Mouse (Mus musculus): ENCODE measurements around the gene Tnfaip6. TPM values are rescaled to one million over a fixed set of nuclear protein-coding genes. Genes with fewer than 3 reads are reported as not detected.

The Tnfaip6 gene
- polyA plus RNA-seq, 1 experiment from 2014 or later = 3.7 TPM

DNA sequence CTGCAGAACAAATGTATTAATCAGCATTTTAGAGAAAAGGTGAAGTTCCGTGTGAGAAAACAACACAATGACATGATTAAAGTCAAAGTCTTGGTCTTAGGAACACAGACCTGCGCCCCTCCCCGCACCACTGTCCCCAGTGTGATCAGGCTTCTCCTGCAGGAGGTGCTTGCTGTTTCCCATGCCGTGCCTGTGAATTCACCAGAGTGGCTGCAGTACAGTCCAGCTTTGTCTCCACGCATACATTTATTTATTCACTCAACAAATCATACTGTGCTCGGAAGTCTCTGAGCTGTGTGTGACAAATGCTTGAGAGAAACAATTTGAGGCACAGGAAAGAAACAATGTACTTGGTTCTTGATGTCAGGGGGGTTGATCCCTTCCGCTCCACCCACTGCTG, 21.4 kb upstream of the Tnfaip6 start:
- 46% methylated on average over 7 of the region's 7 CpGs for WGBS
- no peaks in the 10 kb centered on the region for H3K36me3 ChIP-seq (ENCODE audit: control insufficient read depth, insufficient read depth, low read length)
- H3K4me1 ChIP-seq (ENCODE audit: control insufficient read depth, insufficient read depth, low read length) = 0 out of 2 replicates have a peak, but pooled peaks cover 3% of the 10 kb centered on the region
- no peaks in the 10 kb centered on the region for H3K9me3 ChIP-seq (ENCODE audit: control insufficient read depth, low read depth, low read length)
- H3K4me3 ChIP-seq (ENCODE audit: low read depth, low read length) = no peak overlapping the region
- no peak for ATAC-seq (ENCODE audit: insufficient number of reproducible peaks, insufficient read depth, low FRiP score, low read depth)
- H3K9ac ChIP-seq (replicated peaks; ENCODE audit: low read depth, low read length) = no peak overlapping the region
- no peak overlapping the region for H3K27ac ChIP-seq (ENCODE audit: low read length)
- no peaks in the 10 kb centered on the region for H3K27me3 ChIP-seq (ENCODE audit: control insufficient read depth, insufficient read depth, low read length)
- H3K4me2 ChIP-seq (replicated peaks; ENCODE audit: low read depth, low read length) = no peak overlapping the region

DNA sequence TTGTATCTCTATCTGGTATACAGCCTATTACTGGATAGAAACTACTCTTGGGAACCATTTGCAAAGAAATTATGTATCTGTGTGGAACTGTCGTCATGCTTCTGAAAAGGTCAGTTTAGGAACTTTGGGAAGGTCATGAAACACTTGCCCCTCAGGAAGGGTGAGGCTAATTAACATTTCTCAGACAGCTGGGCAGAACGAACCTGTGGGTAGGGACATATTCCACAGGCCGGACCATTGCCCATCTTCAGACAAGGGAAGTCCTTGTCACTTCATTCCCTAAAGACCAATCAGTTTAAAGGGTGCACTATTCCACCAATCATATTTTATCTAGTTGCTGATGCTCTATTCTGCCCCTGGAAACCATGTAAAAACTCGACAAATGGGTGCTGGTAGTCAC, 10.7 kb upstream of the Tnfaip6 start:
- 83% methylated on average over 4 of the region's 4 CpGs for WGBS
- Histone ChIP-seq H3K4me1 (ENCODE audit: control insufficient read depth, insufficient read depth, low read length) (no peaks in the 10 kb centered on the region), H3K36me3 (ENCODE audit: control insufficient read depth, insufficient read depth, low read length) (no peaks in the 10 kb centered on the region), H3K4me3 (ENCODE audit: low read depth, low read length) (no peak overlapping the region), H3K9ac (replicated peaks; ENCODE audit: low read depth, low read length) (no peak overlapping the region), H3K27ac (ENCODE audit: low read length) (no peak overlapping the region), H3K4me2 (replicated peaks; ENCODE audit: low read depth, low read length) (no peak overlapping the region), H3K9me3 (ENCODE audit: control insufficient read depth, low read depth, low read length) (no peaks in the 10 kb centered on the region), H3K27me3 (ENCODE audit: control insufficient read depth, insufficient read depth, low read length) (no peaks in the 10 kb centered on the region)
- no peak for ATAC-seq (ENCODE audit: insufficient number of reproducible peaks, insufficient read depth, low FRiP score, low read depth)

- no peak overlapping the region for H3K9ac ChIP-seq (replicated peaks; ENCODE audit: low read depth, low read length)
- no peak overlapping the region for H3K4me3 ChIP-seq (ENCODE audit: low read depth, low read length)
- H3K36me3 ChIP-seq (ENCODE audit: control insufficient read depth, insufficient read depth, low read length) = no peaks in the 10 kb centered on the region
- 86% methylated on average over 3 of the region's 3 CpGs for WGBS
- no peak overlapping the region for H3K4me2 ChIP-seq (replicated peaks; ENCODE audit: low read depth, low read length)
- ATAC-seq (ENCODE audit: insufficient number of reproducible peaks, insufficient read depth, low FRiP score, low read depth) = no peak
- no peak overlapping the region for H3K27ac ChIP-seq (ENCODE audit: low read length)
- H3K27me3 ChIP-seq (ENCODE audit: control insufficient read depth, insufficient read depth, low read length) = no peaks in the 10 kb centered on the region
- H3K4me1 ChIP-seq (ENCODE audit: control insufficient read depth, insufficient read depth, low read length) = no peaks in the 10 kb centered on the region
- no peaks in the 10 kb centered on the region for H3K9me3 ChIP-seq (ENCODE audit: control insufficient read depth, low read depth, low read length)
Observed at GRCm38 (mm10) chr2:52029426-52029825, 8.4 kb upstream of the Tnfaip6 start.

DNA sequence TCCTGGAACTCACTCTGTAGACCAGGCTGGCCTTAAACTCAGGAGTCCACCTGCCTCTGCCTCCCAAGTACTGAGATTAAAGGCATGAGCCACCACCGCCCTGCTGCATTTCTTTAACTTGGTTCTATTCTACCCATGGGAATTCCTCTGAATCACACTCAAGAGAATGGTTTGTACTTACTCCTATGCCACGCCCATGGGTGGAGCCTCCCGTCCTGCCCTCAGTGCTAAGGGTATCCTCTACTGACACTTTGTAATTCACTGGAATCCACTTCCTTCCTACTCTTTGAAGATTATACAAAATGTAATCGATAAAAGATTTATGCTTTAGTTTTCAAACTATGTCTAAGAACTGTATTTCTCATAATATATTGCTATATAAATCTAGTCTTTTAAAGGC, 6.3 kb upstream of the Tnfaip6 start:
- 79% methylated on average over 4 of the region's 4 CpGs for WGBS
- no peaks in the 10 kb centered on the region for H3K4me1 ChIP-seq (ENCODE audit: control insufficient read depth, insufficient read depth, low read length)
- H3K9me3 ChIP-seq (ENCODE audit: control insufficient read depth, low read depth, low read length) = no peaks in the 10 kb centered on the region
- no peak overlapping the region for H3K4me2 ChIP-seq (replicated peaks; ENCODE audit: low read depth, low read length)
- no peak overlapping the region for H3K4me3 ChIP-seq (ENCODE audit: low read depth, low read length)
- no peak overlapping the region for H3K27ac ChIP-seq (ENCODE audit: low read length)
- H3K27me3 ChIP-seq (ENCODE audit: control insufficient read depth, insufficient read depth, low read length) = no peaks in the 10 kb centered on the region
- ATAC-seq (ENCODE audit: insufficient number of reproducible peaks, insufficient read depth, low FRiP score, low read depth) = no peak
- no peaks in the 10 kb centered on the region for H3K36me3 ChIP-seq (ENCODE audit: control insufficient read depth, insufficient read depth, low read length)
- H3K9ac ChIP-seq (replicated peaks; ENCODE audit: low read depth, low read length) = no peak overlapping the region

DNA sequence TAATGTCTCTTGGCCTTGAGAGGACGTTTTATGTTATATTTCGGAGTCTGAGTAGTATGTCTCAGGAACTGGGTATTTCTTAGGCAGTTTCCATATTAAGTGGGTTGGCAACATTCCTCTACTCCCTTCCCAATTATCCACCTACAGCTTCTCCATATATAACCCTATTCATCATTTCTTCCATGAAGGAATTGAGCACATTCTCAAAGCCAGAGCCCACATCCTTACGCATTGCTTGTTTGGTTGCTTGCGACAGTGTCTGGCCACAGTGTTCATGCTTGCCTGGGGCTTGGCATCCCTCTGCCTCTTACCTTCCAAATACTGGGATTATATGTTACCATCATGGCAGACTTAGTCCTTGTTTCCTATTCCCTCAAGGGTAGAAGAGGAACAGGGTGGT, 3.2 kb upstream of the Tnfaip6 start:
- Histone ChIP-seq H3K36me3 (ENCODE audit: control insufficient read depth, insufficient read depth, low read length) (no peaks in the 10 kb centered on the region), H3K9ac (replicated peaks; ENCODE audit: low read depth, low read length) (no peak overlapping the region), H3K4me3 (ENCODE audit: low read depth, low read length) (no peak overlapping the region), H3K9me3 (ENCODE audit: control insufficient read depth, low read depth, low read length) (no peaks in the 10 kb centered on the region), H3K27me3 (ENCODE audit: control insufficient read depth, insufficient read depth, low read length) (no peaks in the 10 kb centered on the region), H3K4me1 (ENCODE audit: control insufficient read depth, insufficient read depth, low read length) (no peaks in the 10 kb centered on the region), H3K4me2 (replicated peaks; ENCODE audit: low read depth, low read length) (no peak overlapping the region), H3K27ac (ENCODE audit: low read length) (no peak overlapping the region)
- 84% methylated on average over 4 of the region's 4 CpGs for WGBS
- no peak for ATAC-seq (ENCODE audit: insufficient number of reproducible peaks, insufficient read depth, low FRiP score, low read depth)

DNA sequence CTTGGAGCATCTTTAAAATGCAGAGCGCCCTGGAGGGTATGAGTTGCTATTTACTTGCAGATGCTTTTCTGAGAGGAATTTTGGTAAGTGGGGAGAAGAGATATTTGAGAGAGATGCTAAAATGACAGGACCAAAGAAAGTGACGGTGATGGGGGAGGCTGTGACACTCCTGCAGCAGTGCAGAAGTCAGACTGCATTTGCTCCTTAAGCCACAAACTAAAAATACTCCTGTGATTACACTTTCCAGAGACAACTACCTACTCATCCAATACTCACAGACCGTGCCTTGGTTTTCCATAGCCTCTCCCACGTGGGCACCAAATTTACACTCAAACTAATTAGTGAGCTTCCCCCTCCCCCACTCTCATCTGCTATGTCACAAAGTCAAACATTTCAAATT, 2.7 kb upstream of the Tnfaip6 start:
- Histone ChIP-seq H3K36me3 (ENCODE audit: control insufficient read depth, insufficient read depth, low read length) (no peaks in the 10 kb centered on the region), H3K27me3 (ENCODE audit: control insufficient read depth, insufficient read depth, low read length) (no peaks in the 10 kb centered on the region)
- no peak for ATAC-seq (ENCODE audit: insufficient number of reproducible peaks, insufficient read depth, low FRiP score, low read depth)

DNA sequence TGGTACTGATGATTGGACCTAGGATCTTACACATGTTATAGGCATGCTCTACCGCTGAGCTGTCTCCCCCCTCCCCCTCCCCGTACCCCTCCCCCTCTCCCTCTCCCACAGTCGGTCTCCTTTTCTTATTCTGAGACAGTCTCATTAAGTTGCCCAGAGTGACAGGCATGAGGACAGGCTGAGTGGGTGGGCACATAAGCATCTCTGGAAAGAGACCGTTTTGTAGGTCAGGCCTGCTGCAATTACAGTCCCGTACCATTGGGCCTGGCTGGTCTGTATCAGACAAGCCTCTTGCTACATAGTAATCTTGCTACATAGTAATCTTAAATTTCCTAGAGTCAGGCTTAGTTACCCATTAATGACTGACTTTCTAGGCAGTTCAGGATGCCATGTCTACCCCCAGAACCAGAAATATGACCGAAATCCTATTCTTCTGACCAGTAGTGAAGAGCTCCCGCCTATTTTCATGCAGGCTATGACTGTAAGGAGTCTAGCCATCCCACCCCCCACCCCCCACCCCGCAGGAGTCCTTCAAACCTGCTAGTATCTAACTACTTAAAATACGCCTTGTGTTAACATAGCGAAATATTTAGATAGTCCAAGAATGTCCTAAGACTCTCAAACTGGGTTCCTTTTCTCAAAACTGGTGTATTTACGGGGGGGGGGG, 747 bp upstream of the Tnfaip6 start:
- ATAC-seq (ENCODE audit: insufficient number of reproducible peaks, insufficient read depth, low FRiP score, low read depth) = no peak
- H3K4me3 ChIP-seq (ENCODE audit: low read depth, low read length) = peak overlapping the region; percentile 39; the same call in 1 of the 2 replicates

More for the DNA sequence above, 2.7 kb upstream of the Tnfaip6 start:
- Histone ChIP-seq H3K9ac (replicated peaks; ENCODE audit: low read depth, low read length) (no peak overlapping the region), H3K27ac (ENCODE audit: low read length) (no peak overlapping the region), H3K4me2 (replicated peaks; ENCODE audit: low read depth, low read length) (no peak overlapping the region), H3K4me1 (ENCODE audit: control insufficient read depth, insufficient read depth, low read length) (no peaks in the 10 kb centered on the region), H3K9me3 (ENCODE audit: control insufficient read depth, low read depth, low read length) (no peaks in the 10 kb centered on the region), H3K4me3 (ENCODE audit: low read depth, low read length) (no peak overlapping the region)
- whole genome bisulfite sequencing = 65% methylated on average over 4 of the region's 4 CpGs

GRCm38 (mm10) chr2:52038558-52038957, 749 bp downstream of the Tnfaip6 start:
- no peaks in the 10 kb centered on the region for H3K27me3 ChIP-seq (ENCODE audit: control insufficient read depth, insufficient read depth, low read length)
- 54% methylated on average over 5 of the region's 5 CpGs for WGBS
- H3K9ac ChIP-seq (replicated peaks; ENCODE audit: low read depth, low read length) = no peak overlapping the region
- no peak for ATAC-seq (ENCODE audit: insufficient number of reproducible peaks, insufficient read depth, low FRiP score, low read depth)
- no peak overlapping the region for H3K27ac ChIP-seq (ENCODE audit: low read length)
- peak overlapping the region; percentile 39; the same call in 1 of the 2 replicates for H3K4me3 ChIP-seq (ENCODE audit: low read depth, low read length)
- no peaks in the 10 kb centered on the region for H3K9me3 ChIP-seq (ENCODE audit: control insufficient read depth, low read depth, low read length)
- H3K4me1 ChIP-seq (ENCODE audit: control insufficient read depth, insufficient read depth, low read length) = no peaks in the 10 kb centered on the region
- H3K4me2 ChIP-seq (replicated peaks; ENCODE audit: low read depth, low read length) = peak overlapping the region; percentile 48; the same call in 1 of the 2 replicates
- no peaks in the 10 kb centered on the region for H3K36me3 ChIP-seq (ENCODE audit: control insufficient read depth, insufficient read depth, low read length)

More for the DNA sequence above, 747 bp upstream of the Tnfaip6 start:
- Histone ChIP-seq H3K9ac (replicated peaks; ENCODE audit: low read depth, low read length) (no peak overlapping the region), H3K4me1 (ENCODE audit: control insufficient read depth, insufficient read depth, low read length) (no peaks in the 10 kb centered on the region), H3K9me3 (ENCODE audit: control insufficient read depth, low read depth, low read length) (no peaks in the 10 kb centered on the region), H3K27ac (ENCODE audit: low read length) (no peak overlapping the region), H3K27me3 (ENCODE audit: control insufficient read depth, insufficient read depth, low read length) (no peaks in the 10 kb centered on the region), H3K4me2 (replicated peaks; ENCODE audit: low read depth, low read length) (peak overlapping the region; percentile 48), H3K36me3 (ENCODE audit: control insufficient read depth, insufficient read depth, low read length) (no peaks in the 10 kb centered on the region)
- 52% methylated on average over 9 of the region's 11 CpGs for WGBS
